Mouse (Mus musculus) forebrain, embryonic 12.5 days (tissue): ENCODE data around the gene Prkca. TPM values are rescaled to one million over a fixed set of nuclear protein-coding genes. Genes with fewer than 3 reads are reported as not detected.
A peak's percentile ranks its signal among the peaks of the same experiment; 100 is the strongest.

Source experiments
- ATAC-seq: fragments of 200-750 bp; cut with Nextera tagmentation; 2 replicates; pipeline ENCODE4 v1.8.0; 2017; ENCODE audit warnings: moderate TSS enrichment; ENCODE audit not compliant: low FRiP score
- H3K27ac ChIP-seq: fragments of 300-500 bp; sonication (generic); 2 replicates; pipeline ENCODE4 v1.5.1; 2016; ENCODE audit warnings: mild to moderate bottlenecking
- H3K27me3 ChIP-seq: fragments of 300-500 bp; sonication (generic); 2 replicates; pipeline ENCODE4 v1.6.1; 2016; ENCODE audit warnings: mild to moderate bottlenecking
- H3K36me3 ChIP-seq: fragments of 300-500 bp; sonication (generic); replicated peaks from 2 replicates; pipeline ENCODE4 v1.6.1; 2016; ENCODE audit warnings: mild to moderate bottlenecking
- H3K4me1 ChIP-seq: fragments of 300-500 bp; sonication (generic); 2 replicates; pipeline ENCODE4 v1.6.1; 2016
- H3K4me2 ChIP-seq: fragments of 300-500 bp; sonication (generic); 2 replicates; pipeline ENCODE4 v1.6.1; 2016; ENCODE audit warnings: mild to moderate bottlenecking, moderate library complexity
- H3K4me3 ChIP-seq: fragments of 300-500 bp; sonication (generic); replicated peaks from 2 replicates; pipeline ENCODE4 v1.5.1; 2016; ENCODE audit warnings: mild to moderate bottlenecking
- H3K9ac ChIP-seq: fragments of 300-500 bp; sonication (generic); 2 replicates; pipeline ENCODE4 v1.6.1; 2016; ENCODE audit warnings: mild to moderate bottlenecking
- H3K9me3 ChIP-seq: fragments of 300-500 bp; sonication (generic); 2 replicates; pipeline ENCODE4 v1.6.1; 2016
- whole genome bisulfite sequencing: fragments of 180-500 bp; shearing (Covaris S2); methylation state at CpG from one replicate; pipeline ENCODE4 v1.1.7; 2016; 5-methylcytosine and 5-hydroxymethylcytosine counted together
- polyA plus RNA-seq: library from polyadenylated mRNA; unstranded; fragments of >200 nt; fragmentation: Nextera tagmentation; extraction: Ambion mirVana; gene quantifications from 2 replicates; pipeline ENCODE4 v1.2.1, GENCODE M21; 2016

The Prkca gene
- polyA plus RNA-seq, 1 experiment from 2014 or later, result 4.6 TPM

GRCm38 (mm10) chr11:108334658-108335057 lies 9.1 kb downstream of the Prkca start:
- no peak overlapping the region for H3K4me3 ChIP-seq
- 81% methylated on average over 3 of the region's 3 CpGs for WGBS
- peaks cover 11% of the 10 kb centered on the region for H3K4me1 ChIP-seq
- no peak overlapping the region for H3K4me2 ChIP-seq
- no peak overlapping the region for H3K27ac ChIP-seq
- no peaks in the 10 kb centered on the region for H3K36me3 ChIP-seq
- H3K27me3 ChIP-seq, result no peaks in the 10 kb centered on the region; the same call in 1 of the 2 replicates
- no peaks in the 10 kb centered on the region for H3K9me3 ChIP-seq
- no peak for ATAC-seq
- no peak overlapping the region for H3K9ac ChIP-seq

GRCm38 (mm10) chr11:108333583-108334379 lies 9.9 kb downstream of the Prkca start:
- H3K27ac ChIP-seq, result peak overlapping the region; percentile 26; the same call in 1 of the 2 replicates
- WGBS, result 59% methylated on average over 8 of the region's 8 CpGs

GRCm38 (mm10) chr11:108333006-108333405 lies 10.7 kb downstream of the Prkca start:
- no peaks in the 10 kb centered on the region for H3K9me3 ChIP-seq
- no peak overlapping the region for H3K4me2 ChIP-seq
- no peaks in the 10 kb centered on the region; the same call in 1 of the 2 replicates for H3K27me3 ChIP-seq
- H3K4me1 ChIP-seq, result peaks cover 11% of the 10 kb centered on the region
- H3K9ac ChIP-seq, result no peak overlapping the region
- H3K4me3 ChIP-seq, result no peak overlapping the region
- no peak for ATAC-seq
- WGBS, result 54% methylated on average over 5 of the region's 5 CpGs
- no peaks in the 10 kb centered on the region for H3K36me3 ChIP-seq
- no peak overlapping the region for H3K27ac ChIP-seq

More at GRCm38 (mm10) chr11:108333583-108334379, 9.9 kb downstream of the Prkca start:
- no peaks in the 10 kb centered on the region for H3K9me3 ChIP-seq
- H3K9ac ChIP-seq, result no peak overlapping the region
- ATAC-seq, result no peak
- H3K27me3 ChIP-seq, result no peaks in the 10 kb centered on the region; the same call in 1 of the 2 replicates
- no peaks in the 10 kb centered on the region for H3K36me3 ChIP-seq
- no peak overlapping the region for H3K4me3 ChIP-seq
- peaks cover 11% of the 10 kb centered on the region for H3K4me1 ChIP-seq
- no peak overlapping the region for H3K4me2 ChIP-seq

- no peaks in the 10 kb centered on the region for H3K9me3 ChIP-seq
Measured at GRCm38 (mm10) chr11:108330818-108331217, 12.9 kb downstream of the Prkca start.

DNA sequence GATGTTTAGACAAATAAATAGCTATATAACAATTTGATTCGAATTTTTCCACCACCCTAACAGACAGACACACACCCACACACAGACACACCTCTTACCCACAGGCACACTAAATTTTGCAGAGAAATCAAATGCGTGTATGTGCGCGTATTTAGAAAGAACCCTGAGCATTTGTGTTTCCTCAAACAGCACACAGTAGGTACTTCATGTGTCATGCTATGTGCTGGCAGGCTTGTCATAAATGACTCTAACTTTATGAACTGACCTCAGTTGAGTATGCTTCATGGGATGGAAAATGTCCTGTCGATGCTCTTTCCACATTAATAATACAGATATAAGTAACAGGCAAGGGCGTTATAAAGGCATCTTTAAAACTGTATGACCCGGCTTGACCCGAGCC lies 17.8 kb downstream of the Prkca start:
- WGBS, result 90% methylated on average over 8 of the region's 8 CpGs
- Histone ChIP-seq H3K27ac (no peak overlapping the region), H3K9me3 (no peaks in the 10 kb centered on the region), H3K27me3 (no peaks in the 10 kb centered on the region; the same call in 1 of the 2 replicates), H3K36me3 (no peaks in the 10 kb centered on the region), H3K4me2 (no peak overlapping the region), H3K4me3 (no peak overlapping the region), H3K9ac (no peak overlapping the region), H3K4me1 (no peaks in the 10 kb centered on the region)
- no peak for ATAC-seq

More at GRCm38 (mm10) chr11:108330818-108331217, 12.9 kb downstream of the Prkca start:
- peaks cover 11% of the 10 kb centered on the region for H3K4me1 ChIP-seq
- no peak overlapping the region for H3K4me3 ChIP-seq
- no peak overlapping the region for H3K9ac ChIP-seq
- H3K4me2 ChIP-seq, result no peak overlapping the region
- H3K27ac ChIP-seq, result no peak overlapping the region
- no peaks in the 10 kb centered on the region; the same call in 1 of the 2 replicates for H3K27me3 ChIP-seq
- no peak for ATAC-seq
- H3K36me3 ChIP-seq, result no peaks in the 10 kb centered on the region
- 91% methylated on average over 11 of the region's 11 CpGs for WGBS

- Histone ChIP-seq H3K36me3 (no peaks in the 10 kb centered on the region), H3K27ac (no peak overlapping the region), H3K27me3 (no peaks in the 10 kb centered on the region; the same call in 1 of the 2 replicates), H3K4me3 (no peak overlapping the region), H3K4me1 (no peaks in the 10 kb centered on the region), H3K9me3 (no peaks in the 10 kb centered on the region), H3K4me2 (no peak overlapping the region), H3K9ac (no peak overlapping the region)
- no peak for ATAC-seq
- WGBS, result 88% methylated on average over 2 of the region's 2 CpGs
Measured at GRCm38 (mm10) chr11:108322156-108322555, 21.6 kb downstream of the Prkca start.

DNA sequence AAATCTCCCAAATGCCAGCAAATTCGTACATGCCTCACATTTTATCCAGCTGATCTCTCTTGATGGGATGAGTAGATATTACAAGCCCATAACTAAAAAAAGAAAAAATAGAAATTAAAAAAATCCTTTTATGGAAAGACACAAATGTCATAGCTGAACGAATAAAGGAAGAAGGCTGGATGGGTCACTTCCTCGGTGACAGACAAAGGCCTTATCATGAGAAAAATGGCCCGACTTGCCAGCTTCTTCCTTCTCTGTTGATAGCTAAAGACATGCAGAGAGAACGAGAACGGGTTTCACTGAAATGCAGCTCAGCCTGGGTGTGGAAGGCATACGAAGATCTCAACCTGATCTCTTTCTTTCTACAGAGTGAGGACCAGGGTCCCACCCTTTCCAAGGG lies 23.2 kb downstream of the Prkca start:
- no peak for ATAC-seq
- H3K4me1 ChIP-seq, result no peaks in the 10 kb centered on the region; the same call in 1 of the 2 replicates
- H3K27ac ChIP-seq, result no peak overlapping the region
- no peaks in the 10 kb centered on the region for H3K27me3 ChIP-seq
- no peaks in the 10 kb centered on the region for H3K36me3 ChIP-seq
- no peaks in the 10 kb centered on the region for H3K9me3 ChIP-seq
- no peak overlapping the region for H3K4me3 ChIP-seq
- WGBS, result 87% methylated on average over 7 of the region's 7 CpGs
- no peak overlapping the region for H3K4me2 ChIP-seq
- H3K9ac ChIP-seq, result no peak overlapping the region

DNA sequence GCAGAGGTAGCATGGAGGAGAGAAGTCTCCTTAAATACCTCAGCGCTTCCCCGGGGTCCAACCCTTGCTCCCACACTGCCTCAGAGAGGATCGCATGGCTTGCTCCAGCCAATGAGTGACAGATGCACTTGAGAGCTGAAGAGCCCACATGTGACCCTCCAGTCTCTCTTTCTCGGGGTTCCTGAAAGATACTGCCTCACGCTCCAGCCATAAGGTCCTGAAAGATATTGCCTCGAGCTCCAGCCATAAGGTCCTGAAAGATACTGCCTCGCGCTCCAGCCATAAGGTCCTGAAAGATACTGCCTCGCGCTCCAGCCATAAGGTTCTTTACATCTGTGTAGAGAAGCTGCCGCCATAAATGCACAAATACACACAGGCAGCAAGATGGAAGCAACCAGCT lies 24.6 kb downstream of the Prkca start:
- Histone ChIP-seq H3K4me2 (no peak overlapping the region), H3K36me3 (no peaks in the 10 kb centered on the region), H3K27ac (no peak overlapping the region), H3K4me3 (no peak overlapping the region), H3K27me3 (no peaks in the 10 kb centered on the region), H3K4me1 (no peaks in the 10 kb centered on the region; the same call in 1 of the 2 replicates), H3K9me3 (no peaks in the 10 kb centered on the region), H3K9ac (no peak overlapping the region)
- no peak for ATAC-seq
- WGBS, result 88% methylated on average over 11 of the region's 11 CpGs

- WGBS, result 74% methylated on average over 6 of the region's 6 CpGs
- Histone ChIP-seq H3K27ac (no peak overlapping the region), H3K9me3 (no peaks in the 10 kb centered on the region), H3K27me3 (no peaks in the 10 kb centered on the region), H3K36me3 (no peaks in the 10 kb centered on the region), H3K9ac (no peak overlapping the region), H3K4me1 (no peaks in the 10 kb centered on the region; the same call in 1 of the 2 replicates), H3K4me3 (no peak overlapping the region), H3K4me2 (no peak overlapping the region)
- no peak for ATAC-seq
Measured at GRCm38 (mm10) chr11:108317878-108318277, 25.9 kb downstream of the Prkca start.

DNA sequence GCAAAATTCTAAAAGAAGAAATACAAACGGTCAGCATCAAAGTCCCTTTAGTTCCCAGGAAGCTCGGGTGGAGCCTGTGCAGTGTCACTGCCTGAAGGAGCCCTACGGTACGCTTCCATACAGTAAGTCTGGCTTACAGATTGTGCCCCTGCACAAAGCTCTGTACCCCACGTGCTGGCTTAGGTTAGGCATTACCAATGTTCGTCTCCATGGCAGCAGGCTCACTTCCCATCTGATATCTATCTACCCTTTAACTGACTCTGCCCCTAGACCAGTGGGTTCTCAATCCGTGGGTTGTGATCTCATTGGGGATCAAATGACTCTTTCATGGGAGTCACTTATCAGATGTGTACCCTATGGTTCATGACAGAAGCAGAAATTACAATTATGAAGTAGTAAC lies 28.0 kb downstream of the Prkca start:
- Histone ChIP-seq H3K9me3 (no peaks in the 10 kb centered on the region), H3K4me3 (no peak overlapping the region), H3K4me1 (no peaks in the 10 kb centered on the region; the same call in 1 of the 2 replicates), H3K27ac (no peak overlapping the region), H3K4me2 (no peak overlapping the region), H3K27me3 (no peaks in the 10 kb centered on the region), H3K36me3 (no peaks in the 10 kb centered on the region), H3K9ac (no peak overlapping the region)
- WGBS, result 89% methylated on average over 7 of the region's 7 CpGs
- ATAC-seq, result no peak

GRCm38 (mm10) chr11:108312516-108312915 lies 31.2 kb downstream of the Prkca start:
- no peak for ATAC-seq
- Histone ChIP-seq H3K9me3 (no peaks in the 10 kb centered on the region), H3K27me3 (no peaks in the 10 kb centered on the region), H3K4me1 (no peaks in the 10 kb centered on the region; the same call in 1 of the 2 replicates), H3K4me3 (no peak overlapping the region), H3K4me2 (no peak overlapping the region), H3K27ac (no peak overlapping the region), H3K9ac (no peak overlapping the region), H3K36me3 (no peaks in the 10 kb centered on the region)
- 76% methylated on average over 5 of the region's 5 CpGs for WGBS

GRCm38 (mm10) chr11:108311912-108312311 lies 31.8 kb downstream of the Prkca start:
- Histone ChIP-seq H3K4me3 (no peak overlapping the region), H3K9me3 (no peaks in the 10 kb centered on the region), H3K27ac (no peak overlapping the region), H3K4me2 (no peak overlapping the region), H3K27me3 (no peaks in the 10 kb centered on the region), H3K4me1 (no peaks in the 10 kb centered on the region; the same call in 1 of the 2 replicates), H3K9ac (no peak overlapping the region), H3K36me3 (no peaks in the 10 kb centered on the region)
- WGBS, result 89% methylated on average over 2 of the region's 2 CpGs
- no peak for ATAC-seq

- no peak for ATAC-seq
- Histone ChIP-seq H3K9ac (no peak overlapping the region), H3K4me2 (no peak overlapping the region), H3K4me1 (no peaks in the 10 kb centered on the region), H3K9me3 (no peaks in the 10 kb centered on the region), H3K27ac (no peak overlapping the region), H3K27me3 (no peaks in the 10 kb centered on the region), H3K36me3 (no peaks in the 10 kb centered on the region), H3K4me3 (no peak overlapping the region)
- 89% methylated on average over 5 of the region's 5 CpGs for WGBS
Measured at GRCm38 (mm10) chr11:108309791-108310190, 33.9 kb downstream of the Prkca start.
